Mouse (Mus musculus): ENCODE results near the gene Pou2f3.

GRCm38 (mm10) chr9:43097801-43098557 lies 112.2 kb downstream of the Pou2f3 start:
- TF ChIP-seq CTCF (IDR thresholded peaks at IDR 0.05; ENCODE audit: control insufficient read depth, insufficient read depth, low read length) = no peak
- TF ChIP-seq POLR2A (IDR thresholded peaks at IDR 0.05; ENCODE audit: borderline replicate concordance, control insufficient read depth, low read depth, low read length) = no peak

Data from bone marrow, adult 2 months (tissue).